Mouse (Mus musculus): ENCODE results near the gene Slc9a3r1. TPM values are rescaled to one million over a fixed set of nuclear protein-coding genes. Genes with fewer than 3 reads are reported as not detected.

Slc9a3r1 gene
- 15.3 TPM for polyA plus RNA-seq (2015; fragmentation: Illumina TruSeq; extraction: RNeasy Lipid Tissue Mini Kit (QIAGEN cat#74804); ENCODE audit: insufficient read depth, low read depth, low replicate concordance)

GRCm38 (mm10) chr11:115162832-115163480, at the start of gene Slc9a3r1:
Gene Slc9a3r1 (plus strand): TSS chr11:115163341.

DNA sequence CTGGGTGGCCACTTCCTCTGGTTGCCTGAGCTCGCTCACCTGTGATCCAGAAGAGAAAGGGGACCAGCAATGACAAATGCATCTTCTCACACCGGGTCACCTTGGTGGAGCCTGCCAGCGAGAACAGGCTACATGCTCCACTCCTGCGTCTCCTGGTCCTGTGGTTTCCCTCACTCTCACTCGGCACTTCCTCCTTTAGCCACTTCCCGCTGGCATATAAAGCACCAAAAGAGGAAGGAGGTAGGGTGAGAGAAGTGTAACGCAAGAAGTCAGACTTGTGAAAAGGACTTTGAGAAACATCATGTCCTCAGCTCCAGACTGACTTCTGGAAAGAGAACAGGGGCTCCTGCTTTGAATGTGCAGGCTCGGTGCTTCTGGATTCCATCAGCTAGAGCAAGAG, 29.3 kb upstream of the Slc9a3r1 start, which contains the start of gene Cd300lf:
Gene Cd300lf (minus strand): TSS at position 193 of the 400 bp plus-strand sequence.

DNA sequence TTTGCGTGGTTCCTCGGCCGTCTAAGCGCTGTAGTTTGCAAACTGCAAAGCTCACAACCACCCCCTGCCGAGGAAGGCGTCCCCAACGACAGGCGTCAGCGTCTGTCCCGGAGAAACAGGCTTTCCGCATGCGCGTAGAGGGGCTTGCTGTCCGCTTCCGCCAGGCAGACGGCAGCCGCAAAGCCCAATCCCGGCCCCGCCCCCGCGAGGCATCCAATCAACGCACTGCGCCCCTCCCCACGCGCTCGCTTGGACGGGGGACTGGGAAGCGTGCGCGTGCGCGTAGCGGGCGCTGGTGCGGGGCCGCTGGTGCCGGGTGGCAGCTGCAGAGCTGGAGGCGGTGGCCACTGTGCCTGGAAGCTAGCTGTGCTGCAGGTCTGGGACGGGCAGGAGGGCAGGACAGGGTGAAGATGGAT, 24.1 kb downstream of the Slc9a3r1 start, which contains the start of gene Tmem104:
Gene Tmem104 (plus strand): TSS at position 264 of the 416 bp plus-strand sequence.

DNA sequence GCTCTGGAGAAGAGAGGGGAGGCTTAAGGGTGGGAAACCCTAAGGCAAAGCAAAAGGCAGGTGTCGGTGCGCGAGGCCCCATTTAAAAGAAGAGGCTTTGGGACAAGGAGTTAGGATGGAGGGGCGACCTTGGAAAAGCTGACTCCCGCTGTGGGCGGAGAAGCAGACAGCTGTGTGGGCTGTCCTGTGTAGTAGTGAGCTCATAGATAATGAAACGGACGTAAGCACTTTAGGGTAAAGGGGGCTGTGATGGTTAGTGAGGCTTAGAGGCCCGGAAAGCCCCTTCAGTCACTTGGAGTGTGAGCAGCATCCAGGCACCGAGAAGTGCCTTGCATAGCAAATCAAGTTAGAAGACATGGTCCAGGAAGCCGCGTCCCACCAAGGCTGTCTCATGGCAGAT, 24.6 kb downstream of the Slc9a3r1 start, which contains the start of gene Nat9:
Gene Nat9 (minus strand): TSS at position 167 of the 400 bp plus-strand sequence.

Other genes with a start within 250 kb of the Slc9a3r1 start
- gene Cd300lb, start 229.0 kb upstream of the Slc9a3r1 start, polyA plus RNA-seq (2015; fragmentation: Illumina TruSeq; extraction: RNeasy Lipid Tissue Mini Kit (QIAGEN cat#74804); ENCODE audit: insufficient read depth, low read depth, low replicate concordance), result 0.37 TPM
- not detected for gene Cd300c, start 194.2 kb upstream of the Slc9a3r1 start, polyA plus RNA-seq (2015; fragmentation: Illumina TruSeq; extraction: RNeasy Lipid Tissue Mini Kit (QIAGEN cat#74804); ENCODE audit: insufficient read depth, low read depth, low replicate concordance)
- 1.6 TPM for gene Cd300ld, start 173.4 kb upstream of the Slc9a3r1 start, polyA plus RNA-seq (2015; fragmentation: Illumina TruSeq; extraction: RNeasy Lipid Tissue Mini Kit (QIAGEN cat#74804); ENCODE audit: insufficient read depth, low read depth, low replicate concordance)
- 1.2 TPM for gene Cd300c2, start 161.5 kb upstream of the Slc9a3r1 start, polyA plus RNA-seq (2015; fragmentation: Illumina TruSeq; extraction: RNeasy Lipid Tissue Mini Kit (QIAGEN cat#74804); ENCODE audit: insufficient read depth, low read depth, low replicate concordance)
- not detected for gene Cd300ld2, start 147.1 kb upstream of the Slc9a3r1 start, polyA plus RNA-seq (2015; fragmentation: Illumina TruSeq; extraction: RNeasy Lipid Tissue Mini Kit (QIAGEN cat#74804); ENCODE audit: insufficient read depth, low read depth, low replicate concordance)
- not detected for gene Cd300ld4, start 136.3 kb upstream of the Slc9a3r1 start, polyA plus RNA-seq (2015; fragmentation: Illumina TruSeq; extraction: RNeasy Lipid Tissue Mini Kit (QIAGEN cat#74804); ENCODE audit: insufficient read depth, low read depth, low replicate concordance)
- gene Cd300ld5, start 125.6 kb upstream of the Slc9a3r1 start, polyA plus RNA-seq (2015; fragmentation: Illumina TruSeq; extraction: RNeasy Lipid Tissue Mini Kit (QIAGEN cat#74804); ENCODE audit: insufficient read depth, low read depth, low replicate concordance), result 1.3 TPM
- 3.8 TPM for gene Cd300ld3, start 114.9 kb upstream of the Slc9a3r1 start, polyA plus RNA-seq (2015; fragmentation: Illumina TruSeq; extraction: RNeasy Lipid Tissue Mini Kit (QIAGEN cat#74804); ENCODE audit: insufficient read depth, low read depth, low replicate concordance)
- not detected for gene Cd300e, start 101.2 kb upstream of the Slc9a3r1 start, polyA plus RNA-seq (2015; fragmentation: Illumina TruSeq; extraction: RNeasy Lipid Tissue Mini Kit (QIAGEN cat#74804); ENCODE audit: insufficient read depth, low read depth, low replicate concordance)
- gene Rab37, start 71.9 kb upstream of the Slc9a3r1 start, polyA plus RNA-seq (2015; fragmentation: Illumina TruSeq; extraction: RNeasy Lipid Tissue Mini Kit (QIAGEN cat#74804); ENCODE audit: insufficient read depth, low read depth, low replicate concordance), result 6.0 TPM
- gene Cd300lf, start 29.3 kb upstream of the Slc9a3r1 start, polyA plus RNA-seq (2015; fragmentation: Illumina TruSeq; extraction: RNeasy Lipid Tissue Mini Kit (QIAGEN cat#74804); ENCODE audit: insufficient read depth, low read depth, low replicate concordance), result not detected
- gene Tmem104, start 24.1 kb downstream of the Slc9a3r1 start, polyA plus RNA-seq (2015; fragmentation: Illumina TruSeq; extraction: RNeasy Lipid Tissue Mini Kit (QIAGEN cat#74804); ENCODE audit: insufficient read depth, low read depth, low replicate concordance), result 2.5 TPM
- 12.4 TPM for gene Nat9, start 24.5 kb downstream of the Slc9a3r1 start, polyA plus RNA-seq (2015; fragmentation: Illumina TruSeq; extraction: RNeasy Lipid Tissue Mini Kit (QIAGEN cat#74804); ENCODE audit: insufficient read depth, low read depth, low replicate concordance)
- 0.48 TPM for gene Grin2c, start 103.9 kb downstream of the Slc9a3r1 start, polyA plus RNA-seq (2015; fragmentation: Illumina TruSeq; extraction: RNeasy Lipid Tissue Mini Kit (QIAGEN cat#74804); ENCODE audit: insufficient read depth, low read depth, low replicate concordance)
- 10.5 TPM for gene Fdxr, start 113.7 kb downstream of the Slc9a3r1 start, polyA plus RNA-seq (2015; fragmentation: Illumina TruSeq; extraction: RNeasy Lipid Tissue Mini Kit (QIAGEN cat#74804); ENCODE audit: insufficient read depth, low read depth, low replicate concordance)
- gene Fads6, start 134.3 kb downstream of the Slc9a3r1 start, polyA plus RNA-seq (2015; fragmentation: Illumina TruSeq; extraction: RNeasy Lipid Tissue Mini Kit (QIAGEN cat#74804); ENCODE audit: insufficient read depth, low read depth, low replicate concordance), result 3.3 TPM
- not detected for gene Otop2, start 143.8 kb downstream of the Slc9a3r1 start, polyA plus RNA-seq (2015; fragmentation: Illumina TruSeq; extraction: RNeasy Lipid Tissue Mini Kit (QIAGEN cat#74804); ENCODE audit: insufficient read depth, low read depth, low replicate concordance)
- not detected for gene Ush1g, start 158.7 kb downstream of the Slc9a3r1 start, polyA plus RNA-seq (2015; fragmentation: Illumina TruSeq; extraction: RNeasy Lipid Tissue Mini Kit (QIAGEN cat#74804); ENCODE audit: insufficient read depth, low read depth, low replicate concordance)
- not detected for gene Otop3, start 171.4 kb downstream of the Slc9a3r1 start, polyA plus RNA-seq (2015; fragmentation: Illumina TruSeq; extraction: RNeasy Lipid Tissue Mini Kit (QIAGEN cat#74804); ENCODE audit: insufficient read depth, low read depth, low replicate concordance)
- 44.2 TPM for gene Hid1, start 204.4 kb downstream of the Slc9a3r1 start, polyA plus RNA-seq (2015; fragmentation: Illumina TruSeq; extraction: RNeasy Lipid Tissue Mini Kit (QIAGEN cat#74804); ENCODE audit: insufficient read depth, low read depth, low replicate concordance)
- gene Cdr2l, start 218.6 kb downstream of the Slc9a3r1 start, polyA plus RNA-seq (2015; fragmentation: Illumina TruSeq; extraction: RNeasy Lipid Tissue Mini Kit (QIAGEN cat#74804); ENCODE audit: insufficient read depth, low read depth, low replicate concordance), result 2.5 TPM
- gene Mrpl58, start 240.4 kb downstream of the Slc9a3r1 start, polyA plus RNA-seq (2015; fragmentation: Illumina TruSeq; extraction: RNeasy Lipid Tissue Mini Kit (QIAGEN cat#74804); ENCODE audit: insufficient read depth, low read depth, low replicate concordance), result 26.4 TPM